Mouse (Mus musculus): ENCODE results near the gene Olfr727.

The Olfr727 gene

DNA sequence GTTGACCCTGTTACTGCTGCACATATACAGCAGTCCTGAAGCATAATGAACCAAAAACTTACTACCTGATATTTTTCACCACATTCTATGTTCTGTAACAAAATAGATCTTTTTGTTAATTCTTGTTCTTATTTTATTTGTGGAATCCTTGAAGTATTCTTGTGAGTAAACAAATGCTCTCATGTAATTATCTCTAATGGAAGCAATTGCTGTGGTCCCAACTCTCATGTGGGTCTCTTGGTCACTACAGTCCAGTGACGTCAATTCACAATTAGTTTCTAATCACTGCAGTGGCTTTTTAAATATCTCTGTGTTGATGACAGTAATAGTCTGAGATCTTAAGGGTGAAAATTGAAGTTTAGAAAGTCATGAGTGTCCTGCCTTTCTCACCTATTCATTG, at the start of gene Olfr727:
Olfr727 (plus strand) TSS at position 301 of the 400 bp plus-strand sequence.
- DNase-seq (ENCODE audit: low spot score), result no peak

DNA sequence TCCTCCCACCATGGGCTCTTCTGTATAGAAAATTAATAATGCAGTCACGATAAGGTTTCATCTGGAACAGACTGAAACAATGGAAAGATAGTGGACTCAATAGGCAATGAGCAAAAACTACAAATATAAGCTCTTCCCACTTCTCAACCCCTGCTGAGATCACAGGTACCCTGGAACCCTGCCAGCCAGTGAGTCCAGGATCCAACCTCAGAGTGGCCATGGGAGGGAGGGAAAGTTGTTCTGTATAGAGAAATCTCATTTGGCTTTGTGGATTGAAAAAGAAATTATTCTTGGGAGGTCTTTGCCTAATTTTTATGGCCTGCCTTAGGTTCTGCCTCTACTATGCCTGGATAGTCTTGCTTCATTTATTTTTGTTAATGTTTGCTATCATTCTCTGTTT, 32.1 kb upstream of the Olfr727 start, which contains the start of gene Olfr726:
Olfr726 (minus strand) TSS at position 101 of the 400 bp plus-strand sequence.
- no peak for DNase-seq (ENCODE audit: low spot score)

DNA sequence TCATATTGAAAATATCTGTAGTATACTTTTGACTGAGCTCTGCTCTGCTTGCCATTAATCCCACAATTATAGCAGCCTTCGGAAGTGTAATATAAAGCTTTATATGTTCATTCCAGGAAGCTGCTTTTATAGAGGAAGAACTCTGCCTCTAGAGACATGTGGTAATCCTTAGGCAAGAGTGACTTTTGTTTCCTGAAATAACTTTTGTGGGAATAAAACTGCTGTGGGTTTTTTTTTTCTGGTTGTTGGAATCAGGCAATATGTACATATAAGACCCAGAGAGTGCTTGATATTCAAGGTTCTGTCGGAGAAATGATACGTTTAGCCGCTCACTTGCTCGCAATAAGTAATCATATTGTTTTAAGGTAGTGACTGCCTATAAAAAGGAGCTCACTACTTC, 19.6 kb downstream of the Olfr727 start, which contains the start of gene Olfr728:
Olfr728 (minus strand) TSS at position 101 of the 400 bp plus-strand sequence.
- no peak for DNase-seq (ENCODE audit: low spot score)

DNA sequence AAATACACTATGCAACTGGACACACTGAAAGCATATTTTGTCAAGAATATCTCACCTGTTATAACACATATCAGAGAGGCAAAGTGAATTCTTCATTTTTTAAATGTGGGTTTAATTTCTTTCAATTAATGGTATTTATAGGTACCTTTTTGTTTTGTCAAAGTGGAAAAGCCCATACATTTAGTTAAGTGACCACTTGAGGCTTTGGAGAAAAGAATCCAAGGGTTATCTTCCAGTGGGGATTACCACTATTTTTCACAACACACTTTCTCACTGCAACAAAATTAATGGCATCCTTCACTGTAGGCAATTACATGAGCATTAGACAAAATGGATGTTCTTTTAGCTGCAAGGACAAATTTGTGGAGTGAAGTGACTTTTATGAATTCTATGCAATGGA, 29.8 kb downstream of the Olfr727 start, which contains the start of gene Olfr729:
Olfr729 (minus strand) TSS at position 101 of the 400 bp plus-strand sequence.
- DNase-seq (ENCODE audit: low spot score), result no peak
